Mouse (Mus musculus): Measurements from ENCODE around the gene Slc2a5. TPM values are rescaled to one million over a fixed set of nuclear protein-coding genes. Genes with fewer than 3 reads are reported as not detected.

Gene Slc2a5
- total and polyA plus RNA-seq, 2 experiments from 2014 or later, result 0.42 TPM; not detected in 1

GRCm38 (mm10) chr4:150121430-150121829 is 2.3 kb downstream of the Slc2a5 start:
- ATAC-seq (ENCODE audit: insufficient read depth, low read depth), result no peak
- no peak for DNase-seq (ENCODE audit: low spot score)

GRCm38 (mm10) chr4:150122476-150122875 is 3.4 kb downstream of the Slc2a5 start:
- TF ChIP-seq CTCF (IDR thresholded peaks at IDR 0.05; ENCODE audit: low read depth) (no peak), EP300 (IDR thresholded peaks at IDR 0.05; ENCODE audit: low read depth) (no peak)
- no peak for ATAC-seq (ENCODE audit: insufficient read depth, low read depth)

More at GRCm38 (mm10) chr4:150121430-150121829, 2.3 kb downstream of the Slc2a5 start:
- Histone ChIP-seq H3K4me1 (ENCODE audit: control insufficient read depth, insufficient read depth) (no peaks in the 10 kb centered on the region), H3K36me3 (replicated peaks; ENCODE audit: control insufficient read depth, insufficient read depth, low read length) (no peaks in the 10 kb centered on the region), H3K27me3 (ENCODE audit: control insufficient read depth, insufficient read depth, low read length) (no peaks in the 10 kb centered on the region), H3K4me3 (ENCODE audit: low read depth, low read length) (no peak overlapping the region), H3K27ac (ENCODE audit: low read depth) (no peak overlapping the region), H3K4me2 (ENCODE audit: low read depth, low read length) (no peak overlapping the region), H3K9me3 (replicated peaks; ENCODE audit: control insufficient read depth, low read length) (no peaks in the 10 kb centered on the region), H3K9ac (replicated peaks; ENCODE audit: low read depth, low read length) (no peak overlapping the region)
- no peak for TF ChIP-seq EP300 (IDR thresholded peaks at IDR 0.05; ENCODE audit: low read depth)
- no peak for TF ChIP-seq CTCF (IDR thresholded peaks at IDR 0.05; ENCODE audit: low read depth)
- 69% methylated on average over 8 of the region's 8 CpGs for WGBS

GRCm38 (mm10) chr4:150126373-150126772 is 7.3 kb downstream of the Slc2a5 start:
- H3K9ac ChIP-seq (replicated peaks; ENCODE audit: low read depth, low read length), result no peak overlapping the region
- 84% methylated on average over 5 of the region's 5 CpGs for WGBS
- no peak overlapping the region for H3K4me3 ChIP-seq (ENCODE audit: low read depth, low read length)

More at GRCm38 (mm10) chr4:150122476-150122875, 3.4 kb downstream of the Slc2a5 start:
- no peak overlapping the region for H3K4me3 ChIP-seq (ENCODE audit: low read depth, low read length)
- no peaks in the 10 kb centered on the region for H3K9me3 ChIP-seq (replicated peaks; ENCODE audit: control insufficient read depth, low read length)
- H3K9ac ChIP-seq (replicated peaks; ENCODE audit: low read depth, low read length), result no peak overlapping the region
- H3K4me1 ChIP-seq (ENCODE audit: control insufficient read depth, insufficient read depth), result no peaks in the 10 kb centered on the region
- WGBS, result 40% methylated on average over 3 of the region's 3 CpGs
- DNase-seq (ENCODE audit: low spot score), result no peak
- H3K27me3 ChIP-seq (ENCODE audit: control insufficient read depth, insufficient read depth, low read length), result no peaks in the 10 kb centered on the region
- H3K4me2 ChIP-seq (ENCODE audit: low read depth, low read length), result no peak overlapping the region
- H3K36me3 ChIP-seq (replicated peaks; ENCODE audit: control insufficient read depth, insufficient read depth, low read length), result no peaks in the 10 kb centered on the region
- no peak overlapping the region for H3K27ac ChIP-seq (ENCODE audit: low read depth)

GRCm38 (mm10) chr4:150127894-150128293 is 8.8 kb downstream of the Slc2a5 start:
- Histone ChIP-seq H3K27me3 (ENCODE audit: control insufficient read depth, insufficient read depth, low read length) (no peaks in the 10 kb centered on the region), H3K4me1 (ENCODE audit: control insufficient read depth, insufficient read depth) (peaks cover 3% of the 10 kb centered on the region; the same call in 1 of the 2 replicates), H3K27ac (ENCODE audit: low read depth) (no peak overlapping the region), H3K9ac (replicated peaks; ENCODE audit: low read depth, low read length) (no peak overlapping the region), H3K9me3 (replicated peaks; ENCODE audit: control insufficient read depth, low read length) (no peaks in the 10 kb centered on the region), H3K4me2 (ENCODE audit: low read depth, low read length) (no peak overlapping the region), H3K4me3 (ENCODE audit: low read depth, low read length) (no peak overlapping the region), H3K36me3 (replicated peaks; ENCODE audit: control insufficient read depth, insufficient read depth, low read length) (no peaks in the 10 kb centered on the region)
- TF ChIP-seq EP300 (IDR thresholded peaks at IDR 0.05; ENCODE audit: low read depth), result no peak
- no peak for TF ChIP-seq CTCF (IDR thresholded peaks at IDR 0.05; ENCODE audit: low read depth)
- 89% methylated on average over 7 of the region's 7 CpGs for WGBS
- DNase-seq (ENCODE audit: low spot score), result no peak
- ATAC-seq (ENCODE audit: insufficient read depth, low read depth), result no peak

More at GRCm38 (mm10) chr4:150126373-150126772, 7.3 kb downstream of the Slc2a5 start:
- Histone ChIP-seq H3K4me2 (ENCODE audit: low read depth, low read length) (no peak overlapping the region), H3K4me1 (ENCODE audit: control insufficient read depth, insufficient read depth) (no peaks in the 10 kb centered on the region), H3K36me3 (replicated peaks; ENCODE audit: control insufficient read depth, insufficient read depth, low read length) (no peaks in the 10 kb centered on the region), H3K27ac (ENCODE audit: low read depth) (no peak overlapping the region), H3K27me3 (ENCODE audit: control insufficient read depth, insufficient read depth, low read length) (no peaks in the 10 kb centered on the region), H3K9me3 (replicated peaks; ENCODE audit: control insufficient read depth, low read length) (no peaks in the 10 kb centered on the region)
- ATAC-seq (ENCODE audit: insufficient read depth, low read depth) (no peak), DNase-seq (ENCODE audit: low spot score) (no peak)
- TF ChIP-seq CTCF (IDR thresholded peaks at IDR 0.05; ENCODE audit: low read depth) (no peak), EP300 (IDR thresholded peaks at IDR 0.05; ENCODE audit: low read depth) (no peak)

GRCm38 (mm10) chr4:150128571-150128970 is 9.5 kb downstream of the Slc2a5 start:
- no peak for ATAC-seq (ENCODE audit: insufficient read depth, low read depth)
- WGBS, result 80% methylated on average over 8 of the region's 8 CpGs
- no peak overlapping the region for H3K27ac ChIP-seq (ENCODE audit: low read depth)

GRCm38 (mm10) chr4:150130661-150131060 is 11.6 kb downstream of the Slc2a5 start:
- no peak overlapping the region for H3K27ac ChIP-seq (ENCODE audit: low read depth)
- DNase-seq (ENCODE audit: low spot score) (no peak), ATAC-seq (ENCODE audit: insufficient read depth, low read depth) (no peak)
- no peak overlapping the region for H3K4me3 ChIP-seq (ENCODE audit: low read depth, low read length)
- WGBS, result 38% methylated on average over 2 of the region's 2 CpGs
- no peaks in the 10 kb centered on the region for H3K9me3 ChIP-seq (replicated peaks; ENCODE audit: control insufficient read depth, low read length)
- H3K4me1 ChIP-seq (ENCODE audit: control insufficient read depth, insufficient read depth), result peaks cover 3% of the 10 kb centered on the region; the same call in 1 of the 2 replicates
- TF ChIP-seq EP300 (IDR thresholded peaks at IDR 0.05; ENCODE audit: low read depth) (no peak), CTCF (IDR thresholded peaks at IDR 0.05; ENCODE audit: low read depth) (no peak)
- H3K4me2 ChIP-seq (ENCODE audit: low read depth, low read length), result no peak overlapping the region
- no peaks in the 10 kb centered on the region for H3K27me3 ChIP-seq (ENCODE audit: control insufficient read depth, insufficient read depth, low read length)
- no peak overlapping the region for H3K9ac ChIP-seq (replicated peaks; ENCODE audit: low read depth, low read length)
- no peaks in the 10 kb centered on the region for H3K36me3 ChIP-seq (replicated peaks; ENCODE audit: control insufficient read depth, insufficient read depth, low read length)

More at GRCm38 (mm10) chr4:150128571-150128970, 9.5 kb downstream of the Slc2a5 start:
- DNase-seq (ENCODE audit: low spot score), result no peak
- Histone ChIP-seq H3K27me3 (ENCODE audit: control insufficient read depth, insufficient read depth, low read length) (no peaks in the 10 kb centered on the region), H3K4me1 (ENCODE audit: control insufficient read depth, insufficient read depth) (peaks cover 3% of the 10 kb centered on the region; the same call in 1 of the 2 replicates), H3K4me3 (ENCODE audit: low read depth, low read length) (no peak overlapping the region), H3K9ac (replicated peaks; ENCODE audit: low read depth, low read length) (no peak overlapping the region), H3K36me3 (replicated peaks; ENCODE audit: control insufficient read depth, insufficient read depth, low read length) (no peaks in the 10 kb centered on the region), H3K9me3 (replicated peaks; ENCODE audit: control insufficient read depth, low read length) (no peaks in the 10 kb centered on the region), H3K4me2 (ENCODE audit: low read depth, low read length) (no peak overlapping the region)
- TF ChIP-seq CTCF (IDR thresholded peaks at IDR 0.05; ENCODE audit: low read depth) (no peak), EP300 (IDR thresholded peaks at IDR 0.05; ENCODE audit: low read depth) (no peak)
